Mouse (Mus musculus) heart, embryonic 13.5 days (tissue): ENCODE results near the gene Ttyh1. TPM values are rescaled to one million over a fixed set of nuclear protein-coding genes. Genes with fewer than 3 reads are reported as not detected.
A peak's percentile ranks its signal among the peaks of the same experiment; 100 is the strongest.

Experiments used
- ATAC-seq: fragments of 200-750 bp; cut with Nextera tagmentation; 2 replicates; pipeline ENCODE4 v1.8.0; 2017; ENCODE audit warnings: moderate TSS enrichment; ENCODE audit not compliant: insufficient number of reproducible peaks, low FRiP score, low TSS enrichment; ENCODE audit errors: extremely low read depth
- H3K27ac ChIP-seq: fragments of 300-500 bp; sonication (generic); replicated peaks from 2 replicates; pipeline ENCODE4 v1.5.1; 2015; ENCODE audit warnings: moderate library complexity, mild to moderate bottlenecking, inconsistent platforms
- H3K27me3 ChIP-seq: fragments of 300-500 bp; sonication (generic); replicated peaks from 2 replicates; pipeline ENCODE4 v1.6.1; 2015; ENCODE audit warnings: mild to moderate bottlenecking, inconsistent platforms
- H3K36me3 ChIP-seq: fragments of 300-500 bp; sonication (generic); 2 replicates; pipeline ENCODE4 v1.6.1; 2015; ENCODE audit warnings: mild to moderate bottlenecking, inconsistent platforms
- H3K4me1 ChIP-seq: fragments of 300-500 bp; sonication (generic); 2 replicates; pipeline ENCODE4 v1.6.1; 2015; ENCODE audit warnings: inconsistent platforms
- H3K4me2 ChIP-seq: fragments of 300-500 bp; sonication (generic); 2 replicates; pipeline ENCODE4 v1.6.1; 2015; ENCODE audit warnings: inconsistent platforms, mild to moderate bottlenecking, moderate library complexity
- H3K4me3 ChIP-seq: fragments of 300-500 bp; sonication (generic); 2 replicates; pipeline ENCODE4 v1.5.1; 2015; ENCODE audit warnings: moderate library complexity, mild to moderate bottlenecking, inconsistent platforms
- H3K9ac ChIP-seq: fragments of 300-500 bp; sonication (generic); 2 replicates; pipeline ENCODE4 v1.6.1; 2015; ENCODE audit warnings: inconsistent platforms, mild to moderate bottlenecking, moderate library complexity
- H3K9me3 ChIP-seq: fragments of 300-500 bp; sonication (generic); 2 replicates; pipeline ENCODE4 v1.6.1; 2016; ENCODE audit warnings: inconsistent platforms
- WGBS: fragments of 180-500 bp; shearing (Covaris S2); methylation state at CpG from one replicate; pipeline ENCODE4 v1.1.7; 2015; ENCODE audit warnings: mixed read lengths; 5-methylcytosine and 5-hydroxymethylcytosine counted together
- polyA plus RNA-seq: library from polyadenylated mRNA; unstranded; fragments of >200 nt; fragmentation: Nextera tagmentation; extraction: Ambion mirVana; gene quantifications from 2 replicates; pipeline ENCODE4 v1.2.1, GENCODE M21; 2015

Gene Ttyh1
- polyA plus RNA-seq, 1 experiment from 2014 or later, result 0.88 TPM

DNA sequence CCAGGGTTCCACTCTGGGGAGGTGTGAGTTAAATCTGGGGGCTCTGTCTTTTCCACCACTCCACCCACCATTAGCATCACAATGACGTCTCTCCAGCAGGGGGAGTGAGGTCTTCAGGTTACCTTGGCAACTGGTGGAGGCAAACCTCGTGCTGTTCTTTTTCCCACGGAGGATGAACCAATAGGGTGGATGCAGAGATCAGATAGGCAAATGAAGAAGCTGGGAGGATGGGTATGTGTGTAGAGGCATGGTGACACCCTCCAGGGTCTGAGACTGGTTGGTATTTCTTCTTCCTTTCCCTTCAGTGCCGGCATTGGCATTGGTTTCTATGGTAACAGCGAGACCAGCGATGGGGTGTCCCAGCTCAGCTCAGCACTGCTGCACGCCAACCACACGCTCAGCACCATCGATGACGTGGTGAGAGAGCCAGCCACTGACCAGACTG is 5.1 kb downstream of the Ttyh1 start:
- Histone ChIP-seq H3K9me3 (no peaks in the 10 kb centered on the region), H3K27ac (no peak overlapping the region), H3K27me3 (peaks cover 51% of the 10 kb centered on the region), H3K9ac (no peak overlapping the region), H3K4me3 (peak overlapping the region; percentile 18; the same call in 1 of the 2 replicates), H3K36me3 (no peaks in the 10 kb centered on the region), H3K4me2 (peak overlapping the region; percentile 51), H3K4me1 (peaks cover 18% of the 10 kb centered on the region; the same call in 1 of the 2 replicates)
- 3% methylated on average over 10 of the region's 10 CpGs for WGBS
- ATAC-seq, result no peak

DNA sequence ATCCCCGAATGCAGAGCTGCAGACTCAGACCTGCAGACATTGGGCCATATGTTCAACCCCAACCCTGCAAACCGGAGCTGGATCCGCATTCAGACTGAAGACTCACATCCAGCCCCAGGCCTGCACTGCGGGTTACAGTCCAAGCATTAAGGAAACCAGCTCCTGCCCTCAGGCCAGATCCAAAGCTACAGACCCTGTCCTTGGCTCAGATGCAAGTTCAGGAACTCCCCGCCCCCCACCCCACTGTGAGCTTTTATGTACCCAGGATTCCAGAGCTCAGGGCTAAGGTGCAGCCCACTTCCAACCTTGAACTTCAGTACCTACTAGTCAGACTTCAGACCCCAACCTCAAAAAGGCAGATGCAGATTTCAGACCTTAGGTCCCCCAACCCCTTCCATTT is 5.6 kb downstream of the Ttyh1 start:
- Histone ChIP-seq H3K36me3 (no peaks in the 10 kb centered on the region), H3K4me1 (peaks cover 13% of the 10 kb centered on the region; the same call in 1 of the 2 replicates), H3K4me3 (no peak overlapping the region), H3K4me2 (peak overlapping the region; percentile 51; the same call in 1 of the 2 replicates), H3K9me3 (no peaks in the 10 kb centered on the region), H3K27me3 (peaks cover 46% of the 10 kb centered on the region), H3K27ac (no peak overlapping the region), H3K9ac (no peak overlapping the region)
- no peak for ATAC-seq
- 15% methylated on average over 5 of the region's 5 CpGs for WGBS

DNA sequence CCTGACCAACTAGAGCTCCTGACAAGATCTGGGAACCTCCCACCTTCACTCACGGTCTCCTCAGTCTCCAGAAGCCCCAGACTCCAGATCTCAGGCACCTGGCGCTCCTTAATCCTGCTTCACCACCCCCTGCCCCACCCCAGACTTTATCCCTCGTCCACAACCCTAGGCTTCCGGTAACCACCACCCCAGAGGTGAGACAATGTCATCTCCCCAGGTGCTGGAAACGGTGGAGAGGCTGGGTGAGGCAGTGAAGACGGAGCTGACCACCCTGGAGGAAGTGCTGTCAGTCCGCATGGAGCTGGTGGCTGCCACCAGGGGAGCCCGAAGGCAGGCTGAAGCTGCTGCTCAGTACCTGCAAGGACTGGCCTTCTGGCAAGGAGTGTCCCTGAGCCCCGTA is 6.1 kb downstream of the Ttyh1 start:
- Histone ChIP-seq H3K4me3 (no peak overlapping the region), H3K36me3 (no peaks in the 10 kb centered on the region), H3K4me1 (peaks cover 13% of the 10 kb centered on the region; the same call in 1 of the 2 replicates), H3K27me3 (peaks cover 41% of the 10 kb centered on the region), H3K9me3 (no peaks in the 10 kb centered on the region), H3K27ac (no peak overlapping the region), H3K4me2 (no peak overlapping the region), H3K9ac (no peak overlapping the region)
- no peak for ATAC-seq
- WGBS, result 14% methylated on average over 9 of the region's 9 CpGs

DNA sequence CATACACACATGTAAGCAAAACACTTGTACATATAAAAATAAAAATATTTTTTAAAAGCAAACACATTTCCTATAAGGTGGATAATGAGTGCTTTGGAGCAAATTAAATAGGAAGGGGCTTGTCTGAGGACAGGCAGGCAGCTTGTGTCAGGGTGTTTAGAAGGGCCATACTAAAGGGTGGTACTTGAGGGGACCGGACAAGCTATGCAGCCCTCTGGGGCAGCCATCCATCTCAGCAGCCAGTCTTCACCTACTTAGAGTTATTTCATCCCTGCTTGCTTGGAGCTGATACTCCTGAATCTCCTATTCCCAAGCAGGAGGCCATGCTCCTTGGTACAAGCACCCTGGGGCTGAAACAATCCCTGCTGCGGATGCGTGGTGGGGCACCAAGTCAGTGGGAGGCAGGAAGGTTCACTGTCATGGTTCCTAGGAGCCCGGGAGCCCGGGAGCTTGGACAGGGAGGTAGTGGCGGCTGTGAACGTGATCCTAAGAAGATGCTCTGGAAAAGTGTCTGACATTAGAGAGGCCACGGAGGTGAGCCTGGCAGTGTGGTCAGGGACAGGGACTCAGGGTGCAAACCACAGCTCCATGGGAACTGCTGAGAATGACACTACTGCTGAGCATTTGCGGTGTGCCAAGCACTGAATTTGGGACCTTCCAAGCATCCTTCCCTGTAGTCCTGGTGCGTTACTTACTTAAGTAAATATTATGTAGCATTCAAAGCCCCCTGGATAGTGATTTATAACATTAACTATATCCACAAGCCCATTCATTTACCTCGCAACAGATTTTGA is 8.0 kb downstream of the Ttyh1 start:
- Histone ChIP-seq H3K4me3 (no peak overlapping the region), H3K4me2 (no peak overlapping the region), H3K36me3 (no peaks in the 10 kb centered on the region), H3K9me3 (no peaks in the 10 kb centered on the region), H3K27ac (no peak overlapping the region), H3K4me1 (peaks cover 21% of the 10 kb centered on the region; the same call in 1 of the 2 replicates), H3K27me3 (peaks cover 23% of the 10 kb centered on the region), H3K9ac (no peak overlapping the region)
- no peak for ATAC-seq
- 76% methylated on average over 11 of the region's 11 CpGs for WGBS

DNA sequence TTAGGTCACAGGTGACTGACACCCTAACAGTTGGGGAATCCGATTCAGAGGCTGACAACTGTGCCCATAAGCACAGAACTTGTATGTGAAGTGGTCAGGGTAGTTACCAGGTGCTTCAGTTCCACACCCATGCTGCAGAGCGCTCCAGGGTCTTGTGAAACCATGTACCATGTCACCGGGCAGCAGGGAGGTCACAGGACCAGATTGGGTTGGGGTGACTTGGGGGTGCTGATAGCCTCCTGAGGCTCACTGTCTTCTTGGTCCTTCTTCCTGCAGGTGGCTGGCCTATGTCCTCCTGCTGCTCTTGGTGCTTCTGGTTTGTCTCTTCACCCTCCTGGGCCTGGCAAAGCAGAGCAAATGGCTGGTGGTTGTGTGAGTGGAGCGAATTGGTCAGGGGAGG is 8.7 kb downstream of the Ttyh1 start:
- no peak for ATAC-seq
- peaks cover 16% of the 10 kb centered on the region for H3K27me3 ChIP-seq
- no peak overlapping the region for H3K4me3 ChIP-seq
- no peak overlapping the region for H3K9ac ChIP-seq
- peaks cover 21% of the 10 kb centered on the region; the same call in 1 of the 2 replicates for H3K4me1 ChIP-seq
- H3K4me2 ChIP-seq, result no peak overlapping the region
- no peaks in the 10 kb centered on the region for H3K36me3 ChIP-seq
- H3K9me3 ChIP-seq, result no peaks in the 10 kb centered on the region
- no peak overlapping the region for H3K27ac ChIP-seq
- WGBS, result 71% methylated on average over 4 of the region's 4 CpGs

DNA sequence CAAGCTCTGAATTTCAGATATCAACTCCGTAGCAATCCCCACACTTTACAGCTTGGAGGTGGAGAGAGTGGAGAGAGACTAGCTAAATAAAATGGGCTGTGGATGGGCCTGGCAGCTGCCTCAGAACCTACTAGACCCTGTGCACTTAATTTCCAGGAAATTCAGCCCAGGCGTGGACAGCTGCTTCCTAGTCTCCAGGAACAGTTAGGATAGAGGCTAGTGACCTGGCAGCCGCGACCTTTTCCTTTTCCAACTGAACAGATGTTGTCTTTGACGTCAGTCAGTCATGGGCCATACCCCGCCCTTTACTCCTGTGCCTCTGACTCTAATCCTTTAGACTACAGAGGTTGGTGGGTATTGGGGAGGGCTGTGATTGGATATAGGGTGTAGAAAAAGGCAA is 9.7 kb downstream of the Ttyh1 start:
- H3K27me3 ChIP-seq, result peaks cover 7% of the 10 kb centered on the region; the same call in 1 of the 2 replicates
- WGBS, result 33% methylated on average over 6 of the region's 6 CpGs
- peak overlapping the region; percentile 28; the same call in 1 of the 2 replicates for H3K9ac ChIP-seq
- no peak overlapping the region for H3K4me3 ChIP-seq
- ATAC-seq, result no peak
- no peak overlapping the region for H3K27ac ChIP-seq
- peaks cover 18% of the 10 kb centered on the region; the same call in 1 of the 2 replicates for H3K4me1 ChIP-seq
- no peaks in the 10 kb centered on the region for H3K9me3 ChIP-seq
- no peak overlapping the region for H3K4me2 ChIP-seq
- H3K36me3 ChIP-seq, result no peaks in the 10 kb centered on the region

DNA sequence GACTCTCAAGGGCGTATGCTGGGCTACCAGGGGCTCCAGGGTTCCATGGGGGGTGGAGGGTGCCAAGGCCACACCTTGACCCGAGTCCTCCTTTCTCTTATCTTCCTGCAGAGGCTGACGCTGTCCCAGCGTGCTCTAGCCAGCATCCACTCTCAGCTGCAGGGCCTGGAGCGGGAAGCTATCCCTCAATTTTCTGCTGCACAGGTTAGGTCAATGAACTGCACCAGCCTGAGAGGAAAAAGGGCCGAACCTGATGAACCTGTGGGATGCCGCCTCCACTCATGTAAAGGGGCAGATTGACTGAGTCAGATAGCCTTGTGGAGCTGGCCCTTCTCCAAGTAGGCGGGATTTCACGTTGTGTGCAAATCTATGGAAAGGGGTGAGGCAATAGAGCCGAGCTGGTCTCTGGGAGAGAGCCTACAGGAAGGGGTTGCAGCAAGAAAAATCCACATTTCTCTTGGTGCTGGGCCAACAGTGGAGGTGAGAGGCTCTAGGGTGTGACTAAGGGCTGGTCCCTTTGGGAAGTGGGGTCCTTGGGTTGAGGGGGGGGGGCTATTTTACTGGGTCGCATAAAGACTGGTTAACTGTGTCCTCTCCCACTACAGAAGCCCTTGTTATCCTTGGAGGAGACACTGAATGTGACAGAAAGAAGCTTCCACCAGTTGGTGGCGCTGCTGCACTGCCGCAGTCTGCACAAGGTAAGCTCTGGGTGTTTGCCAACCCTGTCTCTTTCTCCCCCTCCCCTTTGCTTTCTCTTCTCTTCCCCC is 11.7 kb downstream of the Ttyh1 start:
- peak; percentile 26; the same call in 1 of the 2 replicates for ATAC-seq
- no peaks in the 10 kb centered on the region; the same call in 1 of the 2 replicates for H3K27me3 ChIP-seq
- no peaks in the 10 kb centered on the region for H3K9me3 ChIP-seq
- H3K9ac ChIP-seq, result no peak overlapping the region
- peaks cover 14% of the 10 kb centered on the region; the same call in 1 of the 2 replicates for H3K4me1 ChIP-seq
- no peak overlapping the region for H3K27ac ChIP-seq
- peak overlapping the region; percentile 33 for H3K4me2 ChIP-seq
- 35% methylated on average over 13 of the region's 13 CpGs for WGBS
- H3K4me3 ChIP-seq, result no peak overlapping the region
- H3K36me3 ChIP-seq, result no peaks in the 10 kb centered on the region

DNA sequence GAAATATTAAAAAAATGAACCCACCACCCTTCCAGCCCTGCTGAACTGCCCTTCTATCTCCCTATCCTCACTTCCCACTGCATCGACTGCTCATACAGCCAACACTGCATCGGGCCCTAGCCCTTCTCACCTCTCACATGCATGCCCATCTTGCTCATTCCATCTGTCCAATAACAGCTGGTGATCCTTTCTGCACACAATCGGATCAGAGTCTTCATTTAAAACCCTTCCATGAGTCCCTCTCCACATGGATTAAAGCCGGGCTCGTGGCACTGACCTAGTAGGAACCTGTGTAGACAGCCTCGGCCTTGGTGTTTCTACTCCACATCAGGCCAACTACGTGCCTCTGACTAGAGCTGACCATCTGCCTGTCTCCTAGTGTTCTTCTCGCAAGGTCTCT is 12.8 kb downstream of the Ttyh1 start:
- Histone ChIP-seq H3K9ac (0 out of 2 replicates have a peak overlapping the region, but pooled peaks have one; percentile 63), H3K36me3 (no peaks in the 10 kb centered on the region), H3K4me2 (no peak overlapping the region), H3K27me3 (no peaks in the 10 kb centered on the region; the same call in 1 of the 2 replicates), H3K27ac (no peak overlapping the region), H3K9me3 (no peaks in the 10 kb centered on the region), H3K4me1 (peaks cover 15% of the 10 kb centered on the region; the same call in 1 of the 2 replicates), H3K4me3 (no peak overlapping the region)
- no peak for ATAC-seq
- 80% methylated on average over 8 of the region's 8 CpGs for WGBS

DNA sequence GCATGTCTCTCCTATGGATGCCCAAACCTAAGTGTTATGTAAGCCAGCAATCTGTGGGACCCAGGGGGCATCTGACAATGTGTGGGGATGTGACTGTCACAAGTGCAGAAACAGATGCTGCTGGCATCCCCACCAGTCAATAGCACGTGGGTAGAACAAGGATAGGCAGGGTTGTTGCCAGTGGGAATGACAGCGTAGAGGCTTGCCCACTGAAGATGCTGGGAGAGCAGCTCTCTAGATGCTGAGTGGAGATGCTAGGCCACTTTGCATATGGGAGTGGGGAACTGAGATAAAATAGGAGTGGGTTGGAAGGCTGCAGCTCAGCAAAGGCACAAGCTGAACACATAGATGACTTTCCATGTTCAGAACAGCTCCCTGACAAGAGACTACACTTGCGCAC is 13.4 kb downstream of the Ttyh1 start:
- H3K27ac ChIP-seq, result no peak overlapping the region
- ATAC-seq, result no peak
- H3K4me2 ChIP-seq, result no peak overlapping the region
- whole genome bisulfite sequencing, result 84% methylated on average over 3 of the region's 3 CpGs
- no peaks in the 10 kb centered on the region for H3K36me3 ChIP-seq
- H3K27me3 ChIP-seq, result no peaks in the 10 kb centered on the region
- H3K4me3 ChIP-seq, result no peak overlapping the region
- H3K9ac ChIP-seq, result no peak overlapping the region
- H3K9me3 ChIP-seq, result no peaks in the 10 kb centered on the region
- peaks cover 16% of the 10 kb centered on the region for H3K4me1 ChIP-seq

DNA sequence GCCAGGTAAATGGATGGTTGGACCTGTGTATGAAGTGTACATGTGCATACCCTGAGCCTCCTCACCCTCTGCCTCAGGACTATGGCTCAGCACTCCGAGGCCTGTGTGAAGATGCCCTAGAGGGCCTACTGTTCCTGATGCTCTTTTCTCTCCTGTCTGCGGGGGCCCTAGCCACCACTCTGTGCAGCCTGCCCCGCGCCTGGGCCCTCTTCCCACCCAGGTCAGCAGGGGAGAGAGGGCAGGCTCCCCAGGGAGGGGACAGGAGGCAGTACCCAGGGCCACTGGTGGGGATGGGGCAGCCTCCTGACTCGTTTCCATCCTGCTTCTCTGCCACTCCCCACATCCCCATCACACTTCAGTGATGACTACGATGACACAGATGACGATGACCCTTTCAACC is 13.8 kb downstream of the Ttyh1 start:
- Histone ChIP-seq H3K4me2 (no peak overlapping the region), H3K4me1 (peaks cover 20% of the 10 kb centered on the region), H3K4me3 (no peak overlapping the region), H3K27me3 (no peaks in the 10 kb centered on the region), H3K9me3 (no peaks in the 10 kb centered on the region), H3K9ac (no peak overlapping the region), H3K27ac (no peak overlapping the region), H3K36me3 (no peaks in the 10 kb centered on the region; the same call in 1 of the 2 replicates)
- ATAC-seq, result no peak
- 81% methylated on average over 6 of the region's 7 CpGs for WGBS

DNA sequence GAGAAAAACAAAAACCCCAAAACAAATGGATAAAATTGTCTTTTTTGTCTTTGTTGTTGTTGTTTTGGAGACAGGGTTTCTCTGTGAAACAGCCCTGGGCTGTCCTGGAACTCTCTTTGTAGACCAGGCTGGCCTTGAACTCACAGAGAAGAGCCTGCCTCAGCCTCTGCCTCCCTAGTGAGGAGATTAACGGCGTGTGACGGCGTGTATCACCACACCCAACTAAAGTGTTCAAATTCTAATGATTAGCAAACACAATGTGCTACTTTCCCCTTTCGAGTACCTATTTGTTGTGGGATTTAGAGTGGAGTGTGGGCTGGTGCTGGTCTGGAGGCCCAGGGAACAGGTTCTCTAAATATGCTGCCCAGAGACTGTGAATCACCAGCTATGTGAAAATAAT is 15.7 kb downstream of the Ttyh1 start:
- Histone ChIP-seq H3K9me3 (no peaks in the 10 kb centered on the region), H3K9ac (no peak overlapping the region), H3K36me3 (peaks cover 19% of the 10 kb centered on the region), H3K27me3 (no peaks in the 10 kb centered on the region), H3K4me2 (no peak overlapping the region), H3K4me1 (peaks cover 25% of the 10 kb centered on the region), H3K4me3 (no peak overlapping the region), H3K27ac (no peak overlapping the region)
- ATAC-seq, result no peak
- 79% methylated on average over 5 of the region's 5 CpGs for WGBS
